Comparison of ENCODE assay signal across 20 mouse cellular contexts in the genomic region with DNA sequence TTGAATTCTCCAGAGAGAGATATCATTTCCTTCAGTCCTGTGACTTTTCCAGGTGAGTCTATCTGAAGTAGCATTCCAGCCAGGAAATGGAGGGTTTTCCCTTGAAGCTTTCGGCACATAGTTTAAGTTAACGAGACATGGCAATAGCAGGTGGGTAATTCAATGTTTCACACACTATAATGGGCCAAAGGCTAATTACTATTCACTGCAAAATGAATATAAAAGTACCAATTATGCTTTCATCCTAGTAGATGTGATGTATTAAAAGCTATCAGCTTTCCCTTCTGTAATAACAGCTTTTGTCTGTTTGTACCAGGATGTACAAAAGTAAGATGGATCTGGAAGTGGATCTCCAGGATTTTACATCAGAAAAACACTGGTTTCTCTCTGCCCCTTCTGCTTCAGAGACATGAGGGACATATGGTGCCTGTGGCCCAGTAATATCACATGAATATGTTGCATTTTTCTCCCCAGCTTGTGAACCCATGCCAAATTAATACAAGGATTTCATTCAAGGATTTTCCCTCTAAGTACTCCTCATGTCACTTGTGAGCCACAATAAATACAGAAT.
DNase-seq lines count a peak whose midpoint lies in the region; ATAC-seq and TF ChIP-seq lines count a peak whose summit lies in the region.
"Had no signal": no experiment of that assay in that cellular context is flagged by ENCODE, and none has a peak within 500 bp of the region (broad histone marks: within the 10 kb centered on the region; RNA-seq: fewer than 3 reads in every experiment).

No protein-coding gene starts in this region.

- H3K27ac ChIP-seq in forebrain, embryonic 13.5 days: peak overlapping the region; percentile 1; the same call in 1 of the 2 replicates
- H3K27ac ChIP-seq in forebrain, embryonic 10.5 days: no peak overlapping the region
- H3K27ac ChIP-seq in forebrain, embryonic 15.5 days (replicated peaks): peak overlapping the region; percentile 41; the same call in 1 of the 2 replicates
- H3K27ac ChIP-seq in olfactory bulb, adult 2 months (ENCODE audit: insufficient read depth, low read depth, low read length): 0 out of 2 replicates have a peak overlapping the region, but pooled peaks have one; percentile 3
- H3K27ac ChIP-seq: hindbrain, embryonic 12.5 days; hindbrain, embryonic 15.5 days had no signal

- ATAC-seq in forebrain, embryonic 13.5 days: peak; percentile 82
- ATAC-seq in forebrain, embryonic 15.5 days (replicated peaks): peak; percentile 82

- H3K4me2 ChIP-seq in forebrain, embryonic 13.5 days: no peak overlapping the region
- no peak overlapping the region for H3K4me2 ChIP-seq in forebrain, embryonic 15.5 days (replicated peaks)
- H3K4me2 ChIP-seq: heart, embryonic 11.5 days; hindbrain, embryonic 12.5 days; hindbrain, embryonic 15.5 days had no signal

- peaks cover 6% of the 10 kb centered on the region; the same call in 1 of the 2 replicates for H3K4me1 ChIP-seq in forebrain, embryonic 13.5 days
- H3K4me1 ChIP-seq in forebrain, embryonic 10.5 days: no peaks in the 10 kb centered on the region
- peaks cover 7% of the 10 kb centered on the region; the same call in 1 of the 2 replicates for H3K4me1 ChIP-seq in forebrain, embryonic 15.5 days
- no peaks in the 10 kb centered on the region for H3K4me1 ChIP-seq in olfactory bulb, adult 2 months (ENCODE audit: control insufficient read depth, insufficient read depth, low read length)
- H3K4me1 ChIP-seq: hindbrain, embryonic 12.5 days; hindbrain, embryonic 15.5 days had no signal

- no peak overlapping the region for H3K9ac ChIP-seq in forebrain, embryonic 13.5 days
- H3K9ac ChIP-seq in forebrain, embryonic 15.5 days (replicated peaks): no peak overlapping the region
- H3K9ac ChIP-seq: hindbrain, embryonic 12.5 days; hindbrain, embryonic 15.5 days had no signal

- H3K9me3 ChIP-seq in forebrain, embryonic 13.5 days (replicated peaks): no peaks in the 10 kb centered on the region
- no peaks in the 10 kb centered on the region for H3K9me3 ChIP-seq in forebrain, embryonic 10.5 days
- no peaks in the 10 kb centered on the region for H3K9me3 ChIP-seq in forebrain, embryonic 15.5 days
- H3K9me3 ChIP-seq: hindbrain, embryonic 12.5 days; hindbrain, embryonic 15.5 days had no signal

- TF ChIP-seq POLR2A in brain, embryonic 14.5 days (IDR thresholded peaks at IDR 0.05; ENCODE audit: borderline replicate concordance, extremely low read depth, insufficient read depth, insufficient read length, poor library complexity, severe bottlenecking): no peak
- no peak for TF ChIP-seq POLR2A in olfactory bulb, adult 2 months (IDR thresholded peaks at IDR 0.05; ENCODE audit: insufficient read depth, low read depth, low read length)

- no peak for DNase-seq in forebrain, embryonic 10.5 days (ENCODE audit: extremely low spot score, low spot score)
- peak; percentile 74 for DNase-seq in brain, embryonic 14.5 days (ENCODE audit: low read depth)
- DNase-seq in spleen, postnatal 36 days (ENCODE audit: low spot score in 2 of 2): no peak
- DNase-seq in cerebellum, adult 9-11 months: no peak
- DNase-seq: adrenal gland, adult 8-10 months; adrenal gland, postnatal 25 days; B cell, adult 2 months; cerebellum, adult 11-12 months; cerebellum, adult 8-10 months; cerebellum, postnatal 14 days; gastrocnemius, postnatal 14 days; heart, adult 11 months; kidney, adult 11 months; kidney, adult 8-10 months had no signal

- no peak for TF ChIP-seq CTCF in brain, embryonic 14.5 days (IDR thresholded peaks at IDR 0.05; ENCODE audit: borderline replicate concordance, extremely low read depth, insufficient read depth, insufficient read length)
- no peak for TF ChIP-seq CTCF in olfactory bulb, adult 2 months (IDR thresholded peaks at IDR 0.05; ENCODE audit: insufficient read depth, low read depth, low read length)

- WGBS in forebrain, embryonic 13.5 days: 21% methylated on average over 2 of the region's 2 CpGs
- 73% methylated on average over 2 of the region's 2 CpGs for WGBS in forebrain, embryonic 10.5 days
- WGBS in forebrain, embryonic 15.5 days: 14% methylated on average over 2 of the region's 2 CpGs
- WGBS in olfactory bulb, adult 2 months: 18% methylated on average over 2 of the region's 2 CpGs

- H3K36me3 ChIP-seq in forebrain, embryonic 13.5 days (ENCODE audit: poor library complexity, severe bottlenecking): no peaks in the 10 kb centered on the region
- H3K36me3 ChIP-seq in forebrain, embryonic 10.5 days (replicated peaks): no peaks in the 10 kb centered on the region
- no peaks in the 10 kb centered on the region for H3K36me3 ChIP-seq in forebrain, embryonic 15.5 days
- H3K36me3 ChIP-seq: hindbrain, embryonic 12.5 days; hindbrain, embryonic 15.5 days had no signal

- no peaks in the 10 kb centered on the region for H3K27me3 ChIP-seq in forebrain, embryonic 13.5 days
- no peaks in the 10 kb centered on the region for H3K27me3 ChIP-seq in forebrain, embryonic 10.5 days (ENCODE audit: poor library complexity, severe bottlenecking)
- H3K27me3 ChIP-seq in forebrain, embryonic 15.5 days: no peaks in the 10 kb centered on the region
- H3K27me3 ChIP-seq: hindbrain, embryonic 12.5 days; hindbrain, embryonic 15.5 days had no signal

- no peak overlapping the region for H3K4me3 ChIP-seq in forebrain, embryonic 13.5 days
- no peak overlapping the region for H3K4me3 ChIP-seq in forebrain, embryonic 10.5 days
- H3K4me3 ChIP-seq in forebrain, embryonic 15.5 days: no peak overlapping the region
- H3K4me3 ChIP-seq in olfactory bulb, adult 2 months (ENCODE audit: insufficient read depth, low read depth, low read length): no peak overlapping the region
- H3K4me3 ChIP-seq: hindbrain, embryonic 12.5 days; hindbrain, embryonic 15.5 days had no signal
